Mouse (Mus musculus) thymus, adult 2 months (tissue): ENCODE results near the gene Mrpl18.

Experiments used
- CTCF ChIP-seq: fragments of 200-500 bp; IDR thresholded peaks from 2 replicates; pipeline ENCODE4 v1.5.1; 2012; ENCODE audit warnings: mild to moderate bottlenecking, control low read depth, low read length, moderate library complexity, borderline replicate concordance; ENCODE audit not compliant: control insufficient read depth, poor library complexity, insufficient read depth; ENCODE audit errors: extremely low read depth
- POLR2A ChIP-seq: fragments of 200-500 bp; IDR thresholded peaks from 2 replicates; pipeline ENCODE4 v1.6.1; 2012; ENCODE audit warnings: mild to moderate bottlenecking, low read length, control low read depth, moderate library complexity; ENCODE audit not compliant: control insufficient read depth, poor library complexity, insufficient read depth; ENCODE audit errors: extremely low read depth

- TF ChIP-seq CTCF (no peak), POLR2A (no peak)
These were observed 6.5 kb downstream of the Mrpl18 start, which contains the start of gene Pnldc1 for GRCm38 (mm10) chr17:12909361-12910280.
